Mouse (Mus musculus): ENCODE measurements around the gene Kmt2a.

- no peak for TF ChIP-seq MAX (IDR thresholded peaks at IDR 0.05)
- TF ChIP-seq CTCF (IDR thresholded peaks at IDR 0.05; ENCODE audit: control insufficient read depth, insufficient read depth, insufficient read length), result no peak
- TF ChIP-seq USF1 (IDR thresholded peaks at IDR 0.05; ENCODE audit: low read depth), result no peak
Observed at GRCm38 (mm10) chr9:44841241-44841640, 39.9 kb downstream of the Kmt2a start.

Measured in C2C12 (cell line).